Mouse (Mus musculus): ENCODE data around the gene Pik3ap1. TPM values are rescaled to one million over a fixed set of nuclear protein-coding genes. Genes with fewer than 3 reads are reported as not detected.

Pik3ap1 gene
- polyA plus RNA-seq, 1 experiment from 2014 or later, result 2.4 TPM

- no peaks in the 10 kb centered on the region for H3K36me3 ChIP-seq (ENCODE audit: control insufficient read depth, insufficient read depth, low read length)
- no peak overlapping the region for H3K9ac ChIP-seq (replicated peaks; ENCODE audit: low read depth, low read length)
- H3K4me3 ChIP-seq (ENCODE audit: low read depth, low read length), result no peak overlapping the region
- H3K27ac ChIP-seq (ENCODE audit: low read length), result no peak overlapping the region
- 82% methylated on average over 21 of the region's 21 CpGs for WGBS
- H3K27me3 ChIP-seq (ENCODE audit: control insufficient read depth, insufficient read depth, low read length), result no peaks in the 10 kb centered on the region
- H3K9me3 ChIP-seq (ENCODE audit: control insufficient read depth, low read depth, low read length), result no peaks in the 10 kb centered on the region
- no peaks in the 10 kb centered on the region for H3K4me1 ChIP-seq (ENCODE audit: control insufficient read depth, insufficient read depth, low read length)
- no peak for ATAC-seq (ENCODE audit: insufficient number of reproducible peaks, insufficient read depth, low FRiP score, low read depth)
- no peak overlapping the region for H3K4me2 ChIP-seq (replicated peaks; ENCODE audit: low read depth, low read length)
These were observed 9.1 kb downstream of the Pik3ap1 start for GRCm38 (mm10) chr19:41375791-41376190.

- 94% methylated on average over 1 of the region's 1 CpGs for WGBS
- ATAC-seq (ENCODE audit: insufficient number of reproducible peaks, insufficient read depth, low FRiP score, low read depth), result no peak
- Histone ChIP-seq H3K27ac (ENCODE audit: low read length) (no peak overlapping the region), H3K9ac (replicated peaks; ENCODE audit: low read depth, low read length) (no peak overlapping the region), H3K9me3 (ENCODE audit: control insufficient read depth, low read depth, low read length) (no peaks in the 10 kb centered on the region), H3K36me3 (ENCODE audit: control insufficient read depth, insufficient read depth, low read length) (no peaks in the 10 kb centered on the region), H3K4me2 (replicated peaks; ENCODE audit: low read depth, low read length) (no peak overlapping the region), H3K4me1 (ENCODE audit: control insufficient read depth, insufficient read depth, low read length) (no peaks in the 10 kb centered on the region), H3K27me3 (ENCODE audit: control insufficient read depth, insufficient read depth, low read length) (no peaks in the 10 kb centered on the region), H3K4me3 (ENCODE audit: low read depth, low read length) (no peak overlapping the region)
These were observed 9.8 kb downstream of the Pik3ap1 start for GRCm38 (mm10) chr19:41375096-41375495.

- Histone ChIP-seq H3K4me3 (ENCODE audit: low read depth, low read length) (no peak overlapping the region), H3K4me1 (ENCODE audit: control insufficient read depth, insufficient read depth, low read length) (no peaks in the 10 kb centered on the region), H3K9ac (replicated peaks; ENCODE audit: low read depth, low read length) (no peak overlapping the region), H3K36me3 (ENCODE audit: control insufficient read depth, insufficient read depth, low read length) (no peaks in the 10 kb centered on the region), H3K4me2 (replicated peaks; ENCODE audit: low read depth, low read length) (no peak overlapping the region), H3K27me3 (ENCODE audit: control insufficient read depth, insufficient read depth, low read length) (no peaks in the 10 kb centered on the region), H3K9me3 (ENCODE audit: control insufficient read depth, low read depth, low read length) (no peaks in the 10 kb centered on the region), H3K27ac (ENCODE audit: low read length) (no peak overlapping the region)
- WGBS, result 94% methylated on average over 5 of the region's 5 CpGs
- ATAC-seq (ENCODE audit: insufficient number of reproducible peaks, insufficient read depth, low FRiP score, low read depth), result no peak
These were observed 10.2 kb downstream of the Pik3ap1 start for GRCm38 (mm10) chr19:41374658-41375057.

- H3K9me3 ChIP-seq (ENCODE audit: control insufficient read depth, low read depth, low read length), result no peaks in the 10 kb centered on the region
- no peak for ATAC-seq (ENCODE audit: insufficient number of reproducible peaks, insufficient read depth, low FRiP score, low read depth)
- H3K27ac ChIP-seq (ENCODE audit: low read length), result no peak overlapping the region
- 90% methylated on average over 4 of the region's 4 CpGs for WGBS
- no peaks in the 10 kb centered on the region for H3K36me3 ChIP-seq (ENCODE audit: control insufficient read depth, insufficient read depth, low read length)
- H3K27me3 ChIP-seq (ENCODE audit: control insufficient read depth, insufficient read depth, low read length), result no peaks in the 10 kb centered on the region
- H3K4me2 ChIP-seq (replicated peaks; ENCODE audit: low read depth, low read length), result no peak overlapping the region
- no peak overlapping the region for H3K9ac ChIP-seq (replicated peaks; ENCODE audit: low read depth, low read length)
- no peak overlapping the region for H3K4me3 ChIP-seq (ENCODE audit: low read depth, low read length)
- no peaks in the 10 kb centered on the region for H3K4me1 ChIP-seq (ENCODE audit: control insufficient read depth, insufficient read depth, low read length)
These were observed 12.6 kb downstream of the Pik3ap1 start for GRCm38 (mm10) chr19:41372322-41372721.

GRCm38 (mm10) chr19:41371373-41371772 is 13.5 kb downstream of the Pik3ap1 start:
- H3K4me3 ChIP-seq (ENCODE audit: low read depth, low read length), result no peak overlapping the region
- WGBS, result 58% methylated on average over 4 of the region's 4 CpGs
- H3K27me3 ChIP-seq (ENCODE audit: control insufficient read depth, insufficient read depth, low read length), result no peaks in the 10 kb centered on the region
- H3K27ac ChIP-seq (ENCODE audit: low read length), result no peak overlapping the region
- H3K4me1 ChIP-seq (ENCODE audit: control insufficient read depth, insufficient read depth, low read length), result no peaks in the 10 kb centered on the region
- H3K36me3 ChIP-seq (ENCODE audit: control insufficient read depth, insufficient read depth, low read length), result no peaks in the 10 kb centered on the region
- H3K9me3 ChIP-seq (ENCODE audit: control insufficient read depth, low read depth, low read length), result no peaks in the 10 kb centered on the region
- ATAC-seq (ENCODE audit: insufficient number of reproducible peaks, insufficient read depth, low FRiP score, low read depth), result no peak
- H3K9ac ChIP-seq (replicated peaks; ENCODE audit: low read depth, low read length), result no peak overlapping the region
- no peak overlapping the region for H3K4me2 ChIP-seq (replicated peaks; ENCODE audit: low read depth, low read length)

GRCm38 (mm10) chr19:41369557-41370460 is 15.1 kb downstream of the Pik3ap1 start:
- ATAC-seq (ENCODE audit: insufficient number of reproducible peaks, insufficient read depth, low FRiP score, low read depth), result no peak
- H3K36me3 ChIP-seq (ENCODE audit: control insufficient read depth, insufficient read depth, low read length), result no peaks in the 10 kb centered on the region
- no peaks in the 10 kb centered on the region for H3K4me1 ChIP-seq (ENCODE audit: control insufficient read depth, insufficient read depth, low read length)

GRCm38 (mm10) chr19:41366854-41367517 is 17.9 kb downstream of the Pik3ap1 start:
- no peaks in the 10 kb centered on the region for H3K9me3 ChIP-seq (ENCODE audit: control insufficient read depth, low read depth, low read length)
- no peak for ATAC-seq (ENCODE audit: insufficient number of reproducible peaks, insufficient read depth, low FRiP score, low read depth)
- WGBS, result 73% methylated on average over 9 of the region's 9 CpGs
- no peaks in the 10 kb centered on the region for H3K4me1 ChIP-seq (ENCODE audit: control insufficient read depth, insufficient read depth, low read length)
- no peak overlapping the region for H3K4me2 ChIP-seq (replicated peaks; ENCODE audit: low read depth, low read length)
- H3K27ac ChIP-seq (ENCODE audit: low read length), result no peak overlapping the region
- H3K36me3 ChIP-seq (ENCODE audit: control insufficient read depth, insufficient read depth, low read length), result no peaks in the 10 kb centered on the region
- no peaks in the 10 kb centered on the region for H3K27me3 ChIP-seq (ENCODE audit: control insufficient read depth, insufficient read depth, low read length)
- H3K9ac ChIP-seq (replicated peaks; ENCODE audit: low read depth, low read length), result no peak overlapping the region
- H3K4me3 ChIP-seq (ENCODE audit: low read depth, low read length), result no peak overlapping the region

More at GRCm38 (mm10) chr19:41369557-41370460, 15.1 kb downstream of the Pik3ap1 start:
- Histone ChIP-seq H3K4me3 (ENCODE audit: low read depth, low read length) (no peak overlapping the region), H3K27me3 (ENCODE audit: control insufficient read depth, insufficient read depth, low read length) (no peaks in the 10 kb centered on the region), H3K4me2 (replicated peaks; ENCODE audit: low read depth, low read length) (no peak overlapping the region), H3K9me3 (ENCODE audit: control insufficient read depth, low read depth, low read length) (no peaks in the 10 kb centered on the region), H3K9ac (replicated peaks; ENCODE audit: low read depth, low read length) (no peak overlapping the region), H3K27ac (ENCODE audit: low read length) (no peak overlapping the region)
- 79% methylated on average over 11 of the region's 11 CpGs for WGBS

- Histone ChIP-seq H3K4me1 (ENCODE audit: control insufficient read depth, insufficient read depth, low read length) (no peaks in the 10 kb centered on the region), H3K4me3 (ENCODE audit: low read depth, low read length) (no peak overlapping the region), H3K36me3 (ENCODE audit: control insufficient read depth, insufficient read depth, low read length) (no peaks in the 10 kb centered on the region), H3K27me3 (ENCODE audit: control insufficient read depth, insufficient read depth, low read length) (no peaks in the 10 kb centered on the region), H3K27ac (ENCODE audit: low read length) (no peak overlapping the region), H3K9me3 (ENCODE audit: control insufficient read depth, low read depth, low read length) (no peaks in the 10 kb centered on the region), H3K4me2 (replicated peaks; ENCODE audit: low read depth, low read length) (no peak overlapping the region), H3K9ac (replicated peaks; ENCODE audit: low read depth, low read length) (no peak overlapping the region)
- WGBS, result 88% methylated on average over 16 of the region's 16 CpGs
- ATAC-seq (ENCODE audit: insufficient number of reproducible peaks, insufficient read depth, low FRiP score, low read depth), result no peak
These were observed 18.6 kb downstream of the Pik3ap1 start for GRCm38 (mm10) chr19:41366192-41366853.
